Mouse (Mus musculus): Measurements from ENCODE around the gene BC017158. TPM values are rescaled to one million over a fixed set of nuclear protein-coding genes. Genes with fewer than 3 reads are reported as not detected.

BC017158 gene
- polyA plus RNA-seq, 1 experiment from 2014 or later = 16.4 TPM

DNA sequence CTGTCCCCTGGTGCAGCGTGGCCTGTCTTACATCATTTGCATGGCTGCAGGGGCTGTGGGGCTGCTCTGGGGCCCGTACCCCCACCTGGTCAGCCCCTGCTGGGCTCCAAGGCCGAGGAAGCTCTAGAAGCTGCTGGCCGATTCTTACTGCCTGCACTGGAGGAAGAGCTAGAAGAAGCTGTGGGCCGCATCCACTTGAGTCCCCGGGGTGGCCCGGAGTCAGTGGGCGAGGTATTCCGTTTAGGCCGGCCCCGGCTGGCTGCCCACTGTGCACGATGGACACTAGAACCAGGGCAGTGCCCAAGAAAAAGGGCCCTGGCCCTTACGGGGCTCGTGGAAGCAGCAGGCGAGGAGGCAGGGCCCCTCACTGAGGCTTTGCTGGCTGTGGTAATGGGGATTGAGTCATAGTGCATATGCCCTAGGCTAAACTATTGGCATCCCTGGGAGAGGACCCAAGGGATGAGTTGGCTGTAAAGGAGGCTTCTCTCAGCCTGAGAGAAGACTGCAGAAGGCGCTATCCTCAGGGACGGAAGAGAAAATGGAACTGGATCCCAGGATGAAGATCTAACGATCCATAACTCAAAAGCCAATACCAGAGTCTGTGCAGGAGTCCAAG lies 53.5 kb downstream of the BC017158 start:
- no peak overlapping the region for H3K27ac ChIP-seq (ENCODE audit: low read length)
- H3K4me2 ChIP-seq (ENCODE audit: low read length) = no peak overlapping the region
- no peaks in the 10 kb centered on the region for H3K9me3 ChIP-seq (ENCODE audit: control insufficient read depth, low read length)
- H3K36me3 ChIP-seq (ENCODE audit: control insufficient read depth, insufficient read depth) = no peaks in the 10 kb centered on the region
- ATAC-seq = no peak
- WGBS = 84% methylated on average over 18 of the region's 18 CpGs
- H3K27me3 ChIP-seq (replicated peaks; ENCODE audit: control insufficient read depth, insufficient read depth, low read length) = no peaks in the 10 kb centered on the region
- H3K4me1 ChIP-seq (replicated peaks; ENCODE audit: control insufficient read depth, insufficient read depth, low read length) = peaks cover 14% of the 10 kb centered on the region
- H3K4me3 ChIP-seq (replicated peaks; ENCODE audit: low read length) = no peak overlapping the region
- no peak overlapping the region for H3K9ac ChIP-seq (replicated peaks; ENCODE audit: low read depth, low read length)

DNA sequence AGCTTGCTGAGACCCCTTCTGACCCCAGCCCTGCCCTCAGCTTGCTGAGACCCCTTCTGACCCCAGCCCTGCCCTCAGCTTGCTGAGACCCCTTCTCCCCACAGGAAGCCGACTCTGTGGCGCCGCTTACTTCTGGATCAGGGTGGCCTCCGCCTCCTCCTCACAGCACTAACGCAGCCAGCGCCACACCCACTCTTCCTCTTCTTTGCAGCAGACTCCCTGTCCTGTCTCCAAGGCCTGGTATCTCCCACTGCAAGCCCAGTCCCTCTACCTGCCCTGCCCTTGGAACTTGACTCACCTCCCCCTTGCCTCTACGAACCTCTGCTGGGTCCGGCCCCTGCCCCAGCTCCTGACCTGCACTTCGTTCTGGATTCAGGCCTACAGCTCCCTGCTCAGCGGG lies 54.0 kb downstream of the BC017158 start:
- Histone ChIP-seq H3K9ac (replicated peaks; ENCODE audit: low read depth, low read length) (no peak overlapping the region), H3K4me3 (replicated peaks; ENCODE audit: low read length) (no peak overlapping the region), H3K4me2 (ENCODE audit: low read length) (no peak overlapping the region), H3K9me3 (ENCODE audit: control insufficient read depth, low read length) (no peaks in the 10 kb centered on the region), H3K36me3 (ENCODE audit: control insufficient read depth, insufficient read depth) (no peaks in the 10 kb centered on the region), H3K27ac (ENCODE audit: low read length) (no peak overlapping the region), H3K4me1 (replicated peaks; ENCODE audit: control insufficient read depth, insufficient read depth, low read length) (peaks cover 16% of the 10 kb centered on the region), H3K27me3 (replicated peaks; ENCODE audit: control insufficient read depth, insufficient read depth, low read length) (no peaks in the 10 kb centered on the region)
- ATAC-seq = no peak
- 63% methylated on average over 10 of the region's 10 CpGs for WGBS

DNA sequence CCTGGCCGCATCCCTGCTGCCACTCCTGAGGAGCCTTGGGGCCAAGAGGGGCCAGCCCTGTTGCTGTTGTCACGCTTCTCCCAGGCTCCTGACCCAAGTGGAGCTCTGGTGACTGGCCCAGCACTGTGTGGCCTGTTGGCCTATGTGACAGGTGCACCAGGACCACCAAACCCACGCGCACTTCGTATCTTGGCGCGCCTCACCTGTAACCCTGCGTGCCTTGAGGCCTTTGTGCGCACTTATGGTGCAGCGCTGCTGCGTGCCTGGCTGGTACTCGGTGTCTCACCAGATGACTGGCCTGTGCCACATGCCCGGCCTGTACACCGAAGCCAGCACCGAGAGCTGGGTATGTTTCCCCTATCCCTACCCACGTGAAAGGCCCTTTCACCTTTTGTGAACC lies 55.6 kb downstream of the BC017158 start:
- Histone ChIP-seq H3K4me3 (replicated peaks; ENCODE audit: low read length) (no peak overlapping the region), H3K4me2 (ENCODE audit: low read length) (no peak overlapping the region), H3K4me1 (replicated peaks; ENCODE audit: control insufficient read depth, insufficient read depth, low read length) (peaks cover 21% of the 10 kb centered on the region), H3K27ac (ENCODE audit: low read length) (no peak overlapping the region), H3K36me3 (ENCODE audit: control insufficient read depth, insufficient read depth) (no peaks in the 10 kb centered on the region), H3K9ac (replicated peaks; ENCODE audit: low read depth, low read length) (no peak overlapping the region), H3K27me3 (replicated peaks; ENCODE audit: control insufficient read depth, insufficient read depth, low read length) (no peaks in the 10 kb centered on the region), H3K9me3 (ENCODE audit: control insufficient read depth, low read length) (no peaks in the 10 kb centered on the region)
- no peak for ATAC-seq
- 94% methylated on average over 16 of the region's 16 CpGs for WGBS

DNA sequence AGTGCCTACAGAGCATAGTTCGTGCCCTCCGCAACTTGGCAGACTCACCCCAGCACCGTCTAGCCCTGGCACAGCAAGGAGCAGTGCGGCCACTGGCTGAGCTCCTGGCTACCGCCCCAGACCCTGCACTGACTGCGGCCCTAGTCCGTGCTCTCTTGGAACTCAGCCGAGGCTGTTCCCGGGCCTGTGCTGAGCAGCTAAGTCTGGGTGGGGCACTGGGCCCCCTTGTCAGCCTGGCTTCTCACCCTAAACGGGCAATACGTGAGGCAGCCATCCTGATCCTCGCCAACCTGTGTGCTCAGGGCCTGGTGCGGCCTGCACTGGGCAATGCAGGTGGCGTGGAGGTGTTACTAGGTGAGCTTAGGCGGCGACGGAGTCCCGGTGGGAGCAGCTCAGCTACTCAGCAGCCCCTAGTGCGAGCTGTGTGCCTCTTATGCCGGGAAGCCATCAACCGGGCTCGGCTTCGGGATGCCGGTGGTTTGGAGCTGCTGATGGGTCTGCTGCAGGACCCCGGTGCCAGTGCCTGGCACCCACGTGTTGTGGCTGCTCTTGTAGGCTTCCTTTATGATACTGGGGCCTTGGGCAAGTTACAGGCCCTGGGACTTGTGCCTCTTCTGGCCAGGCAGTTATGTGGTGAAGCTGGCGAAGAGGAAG lies 57.7 kb downstream of the BC017158 start:
- 94% methylated on average over 27 of the region's 27 CpGs for WGBS
- H3K27ac ChIP-seq (ENCODE audit: low read length) = no peak overlapping the region
- no peak overlapping the region for H3K4me3 ChIP-seq (replicated peaks; ENCODE audit: low read length)
- no peak overlapping the region for H3K9ac ChIP-seq (replicated peaks; ENCODE audit: low read depth, low read length)
- no peak overlapping the region for H3K4me2 ChIP-seq (ENCODE audit: low read length)
- no peaks in the 10 kb centered on the region for H3K27me3 ChIP-seq (replicated peaks; ENCODE audit: control insufficient read depth, insufficient read depth, low read length)
- no peaks in the 10 kb centered on the region for H3K9me3 ChIP-seq (ENCODE audit: control insufficient read depth, low read length)
- peaks cover 12% of the 10 kb centered on the region for H3K4me1 ChIP-seq (replicated peaks; ENCODE audit: control insufficient read depth, insufficient read depth, low read length)
- no peak for ATAC-seq
- no peaks in the 10 kb centered on the region for H3K36me3 ChIP-seq (ENCODE audit: control insufficient read depth, insufficient read depth)

DNA sequence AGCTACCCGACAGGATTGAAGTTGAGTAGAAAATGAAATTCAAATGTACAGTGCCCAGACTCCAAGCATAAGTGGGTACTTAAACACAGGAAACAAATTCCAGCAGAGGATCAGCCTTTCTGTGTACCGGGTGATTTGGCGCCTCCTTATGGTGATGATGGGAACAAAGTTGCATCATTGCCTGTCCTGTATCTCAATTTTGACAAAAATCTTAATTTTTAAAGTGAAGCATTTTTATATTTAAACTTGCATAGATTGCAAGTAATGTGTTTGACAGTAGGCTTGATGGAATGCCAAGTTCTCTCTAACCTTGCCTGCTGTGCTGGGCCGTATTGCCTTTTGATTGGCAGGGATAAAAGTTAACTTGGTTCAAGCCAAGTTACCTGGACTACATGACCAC lies 59.0 kb downstream of the BC017158 start:
- Histone ChIP-seq H3K27me3 (replicated peaks; ENCODE audit: control insufficient read depth, insufficient read depth, low read length) (no peaks in the 10 kb centered on the region), H3K9ac (replicated peaks; ENCODE audit: low read depth, low read length) (no peak overlapping the region), H3K4me1 (replicated peaks; ENCODE audit: control insufficient read depth, insufficient read depth, low read length) (peaks cover 12% of the 10 kb centered on the region), H3K27ac (ENCODE audit: low read length) (no peak overlapping the region; the same call in 1 of the 2 replicates), H3K4me2 (ENCODE audit: low read length) (peak overlapping the region; percentile 62), H3K36me3 (ENCODE audit: control insufficient read depth, insufficient read depth) (no peaks in the 10 kb centered on the region), H3K9me3 (ENCODE audit: control insufficient read depth, low read length) (no peaks in the 10 kb centered on the region), H3K4me3 (replicated peaks; ENCODE audit: low read length) (peak overlapping the region; percentile 66)
- WGBS = 17% methylated on average over 4 of the region's 4 CpGs
- no peak for ATAC-seq

DNA sequence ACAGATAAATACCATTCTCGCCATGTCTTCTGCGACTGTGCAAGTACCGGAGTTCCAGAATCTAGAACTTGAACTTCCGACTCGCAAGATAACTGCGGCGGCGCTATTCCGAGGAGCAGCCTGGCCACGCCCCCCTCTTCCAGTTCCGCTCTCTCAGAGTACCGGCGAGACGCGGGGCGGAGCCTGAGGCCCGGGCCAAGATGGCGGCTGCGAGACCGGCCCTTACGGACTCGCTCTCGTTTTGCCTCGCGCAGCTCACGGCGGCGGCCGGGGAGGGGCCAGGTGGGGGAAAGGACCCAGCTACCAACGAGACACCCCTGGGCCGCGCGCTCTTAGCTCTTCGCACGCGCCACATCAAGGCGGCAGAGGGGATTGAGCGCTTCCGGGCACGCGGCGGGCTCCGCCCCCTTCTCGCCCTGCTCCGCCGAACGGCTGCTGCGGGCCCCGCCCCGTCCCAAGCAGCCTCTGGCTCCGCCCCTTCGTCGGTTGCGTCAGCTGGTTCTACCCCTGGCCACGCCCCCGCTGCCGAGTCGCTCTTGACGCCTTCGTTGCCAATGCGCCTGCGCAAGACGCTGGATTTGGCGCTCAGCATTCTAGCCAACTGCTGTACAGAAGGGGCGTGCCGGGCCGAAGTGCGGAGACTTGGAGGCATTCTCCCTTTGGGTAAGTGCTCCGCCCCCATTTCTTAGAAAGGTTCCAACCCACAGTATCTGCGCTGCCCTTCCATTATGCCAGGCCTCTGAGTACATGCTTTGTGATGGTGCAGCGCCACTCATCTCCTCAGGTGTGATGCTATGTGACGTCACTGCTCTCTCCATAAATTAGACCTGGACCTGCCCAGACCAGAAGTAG lies 59.8 kb downstream of the BC017158 start, which contains the start of gene 9130023H24Rik:
9130023H24Rik (minus strand) TSS at position 105 of the 852 bp plus-strand sequence.
- peak; percentile 92 for ATAC-seq
- H3K9ac ChIP-seq (replicated peaks; ENCODE audit: low read depth, low read length) = peak within 1 kb of the TSS; percentile 79
- H3K4me1 ChIP-seq (replicated peaks; ENCODE audit: control insufficient read depth, insufficient read depth, low read length) = peaks cover 12% of the 10 kb centered on the region
- H3K4me2 ChIP-seq (ENCODE audit: low read length) = peak within 1 kb of the TSS; percentile 93
- H3K27ac ChIP-seq (ENCODE audit: low read length) = peak within 1 kb of the TSS; percentile 96
- no peaks in the 10 kb centered on the region for H3K36me3 ChIP-seq (ENCODE audit: control insufficient read depth, insufficient read depth)
- H3K27me3 ChIP-seq (replicated peaks; ENCODE audit: control insufficient read depth, insufficient read depth, low read length) = no peaks in the 10 kb centered on the region
- no peaks in the 10 kb centered on the region for H3K9me3 ChIP-seq (ENCODE audit: control insufficient read depth, low read length)
- peak within 1 kb of the TSS; percentile 66 for H3K4me3 ChIP-seq (replicated peaks; ENCODE audit: low read length)
- WGBS = under 1% methylated on average over 72 of the region's 72 CpGs

DNA sequence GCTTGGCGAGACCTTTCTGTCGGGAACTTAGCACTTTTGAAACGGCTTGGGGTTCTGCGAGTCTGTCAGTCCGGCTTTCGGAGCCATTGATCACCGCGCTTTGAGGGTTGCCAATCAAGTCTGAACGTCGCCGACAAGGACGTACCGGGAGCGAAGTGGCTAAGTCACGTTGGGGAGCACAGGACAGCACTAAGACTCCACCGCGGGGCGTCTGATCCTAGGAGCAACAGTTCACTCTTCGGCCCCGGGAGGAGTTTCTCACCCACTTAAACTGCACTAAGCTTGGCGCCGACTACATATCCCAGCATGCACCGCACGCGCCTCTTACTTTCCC lies 60.4 kb downstream of the BC017158 start:
- 0% methylated on average over 25 of the region's 25 CpGs for WGBS
- peak overlapping the region; percentile 93 for H3K4me2 ChIP-seq (ENCODE audit: low read length)
- peak overlapping the region; percentile 66 for H3K4me3 ChIP-seq (replicated peaks; ENCODE audit: low read length)
- H3K36me3 ChIP-seq (ENCODE audit: control insufficient read depth, insufficient read depth) = no peaks in the 10 kb centered on the region
- H3K9me3 ChIP-seq (ENCODE audit: control insufficient read depth, low read length) = no peaks in the 10 kb centered on the region
- peaks cover 12% of the 10 kb centered on the region for H3K4me1 ChIP-seq (replicated peaks; ENCODE audit: control insufficient read depth, insufficient read depth, low read length)
- ATAC-seq = no peak
- no peaks in the 10 kb centered on the region for H3K27me3 ChIP-seq (replicated peaks; ENCODE audit: control insufficient read depth, insufficient read depth, low read length)
- peak overlapping the region; percentile 55 for H3K9ac ChIP-seq (replicated peaks; ENCODE audit: low read depth, low read length)
- H3K27ac ChIP-seq (ENCODE audit: low read length) = peak overlapping the region; percentile 96

DNA sequence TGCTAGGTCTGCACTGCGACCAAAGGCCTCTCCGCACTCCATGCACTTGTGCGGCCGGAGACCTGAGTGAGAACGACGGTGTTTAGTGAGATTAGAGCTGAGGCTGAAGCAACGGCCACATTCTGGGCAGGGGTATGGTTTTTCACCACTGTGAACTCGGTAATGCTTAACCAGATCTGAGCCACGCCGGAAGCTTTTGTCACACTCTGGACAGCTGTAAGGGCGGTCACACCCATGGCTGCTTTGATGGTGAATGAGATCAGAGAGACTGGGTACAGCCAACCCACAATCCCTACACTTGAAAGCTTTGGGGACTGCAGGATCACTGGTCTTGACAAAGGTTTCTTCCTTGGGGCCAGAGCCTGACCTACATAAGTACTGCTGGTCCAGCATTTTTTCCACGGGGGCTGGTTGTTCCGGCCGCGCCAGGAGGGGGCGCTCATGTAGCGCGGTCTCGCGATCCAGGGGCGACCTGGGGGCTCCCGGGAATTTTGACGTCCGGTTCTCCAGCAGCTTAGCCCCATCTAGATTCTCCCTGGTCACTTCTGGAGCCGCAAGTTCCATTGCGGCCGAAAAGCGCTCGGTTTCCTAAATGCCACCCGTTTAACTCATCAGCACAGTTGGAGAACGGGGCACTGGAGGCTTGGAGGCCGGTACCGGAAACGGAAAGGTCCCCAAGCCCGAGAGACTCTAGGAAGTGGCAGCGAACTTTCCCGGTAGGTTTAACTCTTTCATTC lies 60.9 kb downstream of the BC017158 start, which contains the start of gene Armc5:
Armc5 (plus strand) TSS at position 487 of the 737 bp plus-strand sequence.
- H3K4me1 ChIP-seq (replicated peaks; ENCODE audit: control insufficient read depth, insufficient read depth, low read length) = peaks cover 12% of the 10 kb centered on the region
- WGBS = 25% methylated on average over 37 of the region's 37 CpGs
- no peaks in the 10 kb centered on the region for H3K9me3 ChIP-seq (ENCODE audit: control insufficient read depth, low read length)
- H3K4me2 ChIP-seq (ENCODE audit: low read length) = peak within 1 kb of the TSS; percentile 93
- no peaks in the 10 kb centered on the region for H3K27me3 ChIP-seq (replicated peaks; ENCODE audit: control insufficient read depth, insufficient read depth, low read length)
- peak within 1 kb of the TSS; percentile 66 for H3K4me3 ChIP-seq (replicated peaks; ENCODE audit: low read length)
- no peaks in the 10 kb centered on the region for H3K36me3 ChIP-seq (ENCODE audit: control insufficient read depth, insufficient read depth)
- peak within 1 kb of the TSS; percentile 96 for H3K27ac ChIP-seq (ENCODE audit: low read length)
- peak within 1 kb of the TSS; percentile 79 for H3K9ac ChIP-seq (replicated peaks; ENCODE audit: low read depth, low read length)
- ATAC-seq = peak; percentile 19; the same call in 1 of the 2 replicates
